Mouse (Mus musculus) midbrain, embryonic 12.5 days (tissue): ENCODE results near the gene Insc. TPM values are rescaled to one million over a fixed set of nuclear protein-coding genes. Genes with fewer than 3 reads are reported as not detected.

Experiments
- ATAC-seq: fragments of 200-750 bp; cut with Nextera tagmentation; 2 replicates; pipeline ENCODE4 v1.8.0; 2017; ENCODE audit warnings: low read depth, moderate TSS enrichment, moderate library complexity; ENCODE audit not compliant: low FRiP score
- H3K27ac ChIP-seq: fragments of 300-500 bp; sonication (generic); replicated peaks from 2 replicates; pipeline ENCODE4 v1.5.1; 2016; ENCODE audit warnings: mild to moderate bottlenecking
- H3K27me3 ChIP-seq: fragments of 300-500 bp; sonication (generic); 2 replicates; pipeline ENCODE4 v1.6.1; 2016; ENCODE audit warnings: mild to moderate bottlenecking
- H3K36me3 ChIP-seq: fragments of 300-500 bp; sonication (generic); 2 replicates; pipeline ENCODE4 v1.6.1; 2016
- H3K4me1 ChIP-seq: fragments of 300-500 bp; sonication (generic); 2 replicates; pipeline ENCODE4 v1.6.1; 2016
- H3K4me2 ChIP-seq: fragments of 300-500 bp; sonication (generic); replicated peaks from 2 replicates; pipeline ENCODE4 v1.6.1; 2016; ENCODE audit warnings: mild to moderate bottlenecking, moderate library complexity
- H3K4me3 ChIP-seq: fragments of 300-500 bp; sonication (generic); 2 replicates; pipeline ENCODE4 v1.5.1; 2016; ENCODE audit warnings: mild to moderate bottlenecking
- H3K9ac ChIP-seq: fragments of 300-500 bp; sonication (generic); replicated peaks from 2 replicates; pipeline ENCODE4 v1.6.1; 2016; ENCODE audit warnings: mild to moderate bottlenecking, moderate library complexity
- H3K9me3 ChIP-seq: fragments of 300-500 bp; sonication (generic); 2 replicates; pipeline ENCODE4 v1.6.1; 2016; ENCODE audit warnings: mild to moderate bottlenecking
- WGBS: fragments of 180-500 bp; shearing (Covaris S2); methylation state at CpG from one replicate; pipeline ENCODE4 v1.1.7; 2016; 5-methylcytosine and 5-hydroxymethylcytosine counted together
- polyA plus RNA-seq: library from polyadenylated mRNA; unstranded; fragments of >200 nt; fragmentation: Nextera tagmentation; extraction: Ambion mirVana; gene quantifications from 2 replicates; pipeline ENCODE4 v1.2.1, GENCODE M21; 2016

The Insc gene
- polyA plus RNA-seq, 1 experiment from 2014 or later = 1.8 TPM

GRCm38 (mm10) chr7:114892618-114893257 is 149.2 kb downstream of the Insc start:
- Histone ChIP-seq H3K9me3 (no peaks in the 10 kb centered on the region), H3K4me1 (peaks cover 6% of the 10 kb centered on the region; the same call in 1 of the 2 replicates), H3K9ac (no peak overlapping the region), H3K27ac (no peak overlapping the region), H3K4me2 (no peak overlapping the region), H3K36me3 (no peaks in the 10 kb centered on the region), H3K4me3 (no peak overlapping the region), H3K27me3 (no peaks in the 10 kb centered on the region)
- ATAC-seq = no peak

GRCm38 (mm10) chr7:114893889-114894288 is 150.4 kb downstream of the Insc start:
- H3K9me3 ChIP-seq = no peaks in the 10 kb centered on the region
- no peak for ATAC-seq
- 85% methylated on average over 1 of the region's 1 CpGs for WGBS
- no peak overlapping the region for H3K9ac ChIP-seq
- peaks cover 6% of the 10 kb centered on the region; the same call in 1 of the 2 replicates for H3K4me1 ChIP-seq
- no peak overlapping the region for H3K4me2 ChIP-seq
- no peak overlapping the region for H3K4me3 ChIP-seq
- no peak overlapping the region for H3K27ac ChIP-seq
- H3K36me3 ChIP-seq = no peaks in the 10 kb centered on the region
- H3K27me3 ChIP-seq = no peaks in the 10 kb centered on the region

GRCm38 (mm10) chr7:114896966-114897697 is 153.6 kb downstream of the Insc start:
- peaks cover 6% of the 10 kb centered on the region; the same call in 1 of the 2 replicates for H3K4me1 ChIP-seq
- H3K27me3 ChIP-seq = no peaks in the 10 kb centered on the region
- no peak overlapping the region for H3K9ac ChIP-seq
- no peak overlapping the region for H3K27ac ChIP-seq
- ATAC-seq = no peak
- no peaks in the 10 kb centered on the region for H3K36me3 ChIP-seq
- no peak overlapping the region for H3K4me2 ChIP-seq
- H3K9me3 ChIP-seq = no peaks in the 10 kb centered on the region
- WGBS = 71% methylated on average over 15 of the region's 15 CpGs
- no peak overlapping the region for H3K4me3 ChIP-seq

Other genes with a start within 250 kb of the Insc start
- 1.2 and 1.4 TPM in 2 replicates for gene Cyp2r1, start 180.7 kb upstream of the Insc start, polyA plus RNA-seq
- 16.9 and 49.8 TPM in 2 replicates for gene Calca, start 107.3 kb upstream of the Insc start, polyA plus RNA-seq
- gene Calcb, start 25.1 kb upstream of the Insc start, polyA plus RNA-seq = 0.75 TPM in 1 of 2 replicates, not detected in the other